Comparison of ENCODE assay signal across 8 mouse cellular contexts in the genomic region with DNA sequence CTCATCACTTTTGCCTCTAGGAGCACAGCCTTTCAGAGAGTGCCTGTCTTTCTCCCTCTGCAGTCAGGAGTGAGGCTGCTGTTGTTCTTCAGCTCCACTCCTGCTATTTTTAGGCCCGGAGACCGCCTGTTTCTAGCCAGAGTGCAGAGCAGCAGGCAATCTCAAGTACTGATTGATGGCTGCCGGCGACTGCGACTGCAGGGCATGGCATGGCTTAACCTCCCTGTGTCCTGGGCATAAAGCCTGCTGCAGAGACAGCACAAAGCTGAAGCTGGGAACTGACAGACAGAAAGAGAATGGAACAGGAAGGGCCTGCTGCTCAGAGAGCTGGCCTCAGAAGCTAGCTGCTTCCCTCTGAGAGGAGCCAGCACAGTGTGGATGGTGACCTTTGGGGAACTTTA. TPM values are rescaled to one million over a fixed set of nuclear protein-coding genes. Genes with fewer than 3 reads are reported as not detected.
DNase-seq lines count a peak whose midpoint lies in the region; ATAC-seq and TF ChIP-seq lines count a peak whose summit lies in the region.

No protein-coding gene starts in this region.

- no peaks in the 10 kb centered on the region for H3K27me3 ChIP-seq in intestine, embryonic 15.5 days (replicated peaks)
- no peaks in the 10 kb centered on the region for H3K27me3 ChIP-seq in intestine, postnatal 0 days (replicated peaks; ENCODE audit: control insufficient read depth, insufficient read depth, low read length)
- no peaks in the 10 kb centered on the region for H3K27me3 ChIP-seq in forebrain, embryonic 15.5 days
- H3K27me3 ChIP-seq in midbrain, embryonic 11.5 days (ENCODE audit: control insufficient read depth, insufficient read depth, low read length): no peaks in the 10 kb centered on the region

- no peak for TF ChIP-seq CTCF in intestine, postnatal 0 days (IDR thresholded peaks at IDR 0.05; ENCODE audit: low read depth)

- WGBS in intestine, embryonic 15.5 days: 28% methylated on average over 5 of the region's 5 CpGs
- WGBS in intestine, postnatal 0 days: 51% methylated on average over 5 of the region's 5 CpGs
- WGBS in forebrain, embryonic 15.5 days: 13% methylated on average over 5 of the region's 5 CpGs
- WGBS in midbrain, embryonic 11.5 days: 15% methylated on average over 5 of the region's 5 CpGs

- intact Hi-C loops in heart, postnatal 36 days (cut with DNase I): no loop called here

- 0 out of 2 replicates have a peak, but pooled peaks cover 4% of the 10 kb centered on the region for H3K4me1 ChIP-seq in intestine, embryonic 15.5 days (replicated peaks)
- no peaks in the 10 kb centered on the region for H3K4me1 ChIP-seq in intestine, postnatal 0 days (replicated peaks; ENCODE audit: control insufficient read depth, insufficient read depth, low read length)
- peaks cover 17% of the 10 kb centered on the region for H3K4me1 ChIP-seq in forebrain, embryonic 15.5 days
- peaks cover 15% of the 10 kb centered on the region for H3K4me1 ChIP-seq in midbrain, embryonic 11.5 days (ENCODE audit: control insufficient read depth, insufficient read depth, low read length)

- H3K27ac ChIP-seq in intestine, embryonic 15.5 days: no peak overlapping the region
- no peak overlapping the region for H3K27ac ChIP-seq in intestine, postnatal 0 days (ENCODE audit: low read depth, low read length)
- peak overlapping the region; percentile 65 for H3K27ac ChIP-seq in forebrain, embryonic 15.5 days (replicated peaks)
- H3K27ac ChIP-seq in midbrain, embryonic 11.5 days (ENCODE audit: low read depth, low read length): no peak overlapping the region; the same call in 1 of the 2 replicates

- peak; percentile 41 to 54 for DNase-seq in heart, postnatal 36 days
- peak; percentile 43 to 50 for DNase-seq in layer of hippocampus, postnatal 10 days (ENCODE audit: low spot score in 2 of 2)
- DNase-seq in midbrain, embryonic 11.5 days (ENCODE audit: low spot score, missing footprints): peak; percentile 88
- DNase-seq in yolk sac, embryonic 10.5 days (ENCODE audit: low spot score): peak; percentile 48
- no peak for DNase-seq in urinary bladder, postnatal 36 days (ENCODE audit: low spot score in 2 of 2)

- peak; percentile 49 for ATAC-seq in intestine, embryonic 15.5 days
- ATAC-seq in intestine, postnatal 0 days: no peak
- ATAC-seq in forebrain, embryonic 15.5 days (replicated peaks): peak; percentile 40
- peak; percentile 52 for ATAC-seq in midbrain, embryonic 11.5 days (ENCODE audit: low FRiP score)

- H3K4me3 ChIP-seq in intestine, embryonic 15.5 days (replicated peaks): no peak overlapping the region
- H3K4me3 ChIP-seq in intestine, postnatal 0 days (ENCODE audit: low read depth, low read length): no peak overlapping the region
- no peak overlapping the region for H3K4me3 ChIP-seq in forebrain, embryonic 15.5 days
- H3K4me3 ChIP-seq in midbrain, embryonic 11.5 days (ENCODE audit: low read depth, low read length): no peak overlapping the region

- H3K9me3 ChIP-seq in intestine, embryonic 15.5 days: no peaks in the 10 kb centered on the region
- H3K9me3 ChIP-seq in intestine, postnatal 0 days (ENCODE audit: control insufficient read depth): no peaks in the 10 kb centered on the region
- H3K9me3 ChIP-seq in forebrain, embryonic 15.5 days: no peaks in the 10 kb centered on the region
- H3K9me3 ChIP-seq in midbrain, embryonic 11.5 days (ENCODE audit: control insufficient read depth, low read length): no peaks in the 10 kb centered on the region

- H3K36me3 ChIP-seq in intestine, embryonic 15.5 days: no peaks in the 10 kb centered on the region
- peaks cover 8% of the 10 kb centered on the region; the same call in 1 of the 2 replicates for H3K36me3 ChIP-seq in intestine, postnatal 0 days (ENCODE audit: control insufficient read depth, insufficient read depth)
- H3K36me3 ChIP-seq in forebrain, embryonic 15.5 days: no peaks in the 10 kb centered on the region
- H3K36me3 ChIP-seq in midbrain, embryonic 11.5 days (ENCODE audit: control insufficient read depth, insufficient read depth, low read length): no peaks in the 10 kb centered on the region

- no peak overlapping the region for H3K4me2 ChIP-seq in intestine, embryonic 15.5 days (replicated peaks)
- H3K4me2 ChIP-seq in intestine, postnatal 0 days (replicated peaks; ENCODE audit: low read depth): no peak overlapping the region
- H3K4me2 ChIP-seq in forebrain, embryonic 15.5 days (replicated peaks): no peak overlapping the region
- H3K4me2 ChIP-seq in midbrain, embryonic 11.5 days: no peak overlapping the region

- H3K9ac ChIP-seq in intestine, embryonic 15.5 days: no peak overlapping the region
- H3K9ac ChIP-seq in intestine, postnatal 0 days (ENCODE audit: low read depth, low read length): no peak overlapping the region
- H3K9ac ChIP-seq in forebrain, embryonic 15.5 days (replicated peaks): 0 out of 2 replicates have a peak overlapping the region, but pooled peaks have one; percentile 9
- H3K9ac ChIP-seq in midbrain, embryonic 11.5 days (ENCODE audit: low read length): peak overlapping the region; percentile 17; the same call in 1 of the 2 replicates

RNA-seq across cellular contexts. Expression of a gene that starts 27.9 kb away (rescaled TPM):
- 41.1 and 42.3 TPM in 2 replicates for polyA plus RNA-seq in intestine, embryonic 15.5 days (2015; fragmentation: Nextera tagmentation; extraction: Ambion mirVana)
- polyA plus RNA-seq in intestine, postnatal 0 days (2015; fragmentation: Nextera tagmentation; extraction: Ambion mirVana): 18.9 and 21.1 TPM in 2 replicates
- 43.4 and 49.4 TPM in 2 replicates for polyA plus RNA-seq in forebrain, embryonic 15.5 days (2015; fragmentation: Nextera tagmentation; extraction: Ambion mirVana)
- total RNA-seq in heart, postnatal 36 days (2021): 10 to 100 TPM; 27.7 to 32.7 TPM
- 10 to 100 TPM; 12.2 TPM for total RNA-seq in layer of hippocampus, postnatal 10 days (2021)
- 46.8 and 47.6 TPM in 2 replicates for polyA plus RNA-seq in midbrain, embryonic 11.5 days (2014; fragmentation: Nextera tagmentation; extraction: Ambion mirVana)

Comparison
In these comparisons a context has a peak if more than half of its experiments do, and no peak if none do; other contexts are left out.
1. H3K9ac ChIP-seq: peak in forebrain, embryonic 15.5 days (single experiment) and midbrain, embryonic 11.5 days (single experiment); none in intestine, embryonic 15.5 days (single experiment) and intestine, postnatal 0 days (single experiment).
2. DNase-seq: peak in heart, postnatal 36 days (2 of 2), layer of hippocampus, postnatal 10 days (2 of 2), midbrain, embryonic 11.5 days (single experiment) and yolk sac, embryonic 10.5 days (single experiment); none in urinary bladder, postnatal 36 days (0 of 2).